Mouse (Mus musculus): ENCODE data around the gene Slc6a6. TPM values are rescaled to one million over a fixed set of nuclear protein-coding genes. Genes with fewer than 3 reads are reported as not detected.

Slc6a6 gene
- total and polyA plus RNA-seq, 3 experiments: 28.4 to 56.0 (median 31.3) TPM

DNA sequence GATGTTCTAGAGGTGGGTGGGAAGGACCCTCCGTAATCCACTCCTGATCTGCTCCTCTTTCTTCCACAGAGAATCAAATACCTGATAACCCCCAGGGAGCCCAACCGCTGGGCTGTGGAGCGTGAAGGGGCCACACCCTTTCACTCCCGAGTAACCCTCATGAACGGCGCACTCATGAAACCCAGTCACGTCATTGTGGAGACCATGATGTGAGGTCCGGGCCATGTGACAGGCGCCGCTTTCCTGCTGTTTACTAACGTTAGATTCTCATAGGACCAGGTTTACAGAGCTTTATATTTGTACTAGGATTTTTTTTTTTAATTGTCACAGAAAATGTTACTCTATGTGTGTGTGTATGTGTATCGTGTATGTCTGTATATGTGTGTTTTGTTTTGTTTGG is 71.0 kb downstream of the Slc6a6 start:
- TF ChIP-seq POLR2AphosphoS2 (IDR thresholded peaks at IDR 0.05; ENCODE audit: low read depth, low read length) (no peak), MAX (IDR thresholded peaks at IDR 0.05; ENCODE audit: low read length) (peak; percentile 83), CHD2 (IDR thresholded peaks at IDR 0.05; ENCODE audit: low read length) (no peak), PAX5 (IDR thresholded peaks at IDR 0.05; ENCODE audit: low read length) (no peak), MEF2A (IDR thresholded peaks at IDR 0.05; ENCODE audit: borderline replicate concordance, low read depth, low read length) (0 out of 2 replicates have a peak, but pooled peaks have one; percentile 29), TBP (conservative IDR thresholded peaks at IDR 0.05; ENCODE audit: low read depth, low read length) (0 out of 2 replicates have a peak, but pooled peaks have one; percentile 13), CTCF (conservative IDR thresholded peaks at IDR 0.05 in 1 of 2, IDR thresholded peaks at IDR 0.05 in 1 of 2; ENCODE audit: low read depth in 2 of 2, low read length in 2 of 2) (no peak), ETS1 (conservative IDR thresholded peaks at IDR 0.05; ENCODE audit: low read depth, low read length) (peak; percentile 56; the same call in 1 of the 2 replicates), BHLHE40 (IDR thresholded peaks at IDR 0.05; ENCODE audit: low read depth, low read length) (peak; percentile 61), IRF4 (IDR thresholded peaks at IDR 0.05; ENCODE audit: low read depth, low read length) (peak; percentile 43; the same call in 1 of the 2 replicates), MYC (IDR thresholded peaks at IDR 0.05; ENCODE audit: low read depth, low read length) (peak; percentile 52; the same call in 1 of the 2 replicates), MXI1 (IDR thresholded peaks at IDR 0.05; ENCODE audit: low read depth, low read length) (peak; percentile 73; the same call in 1 of the 2 replicates), USF1 (IDR thresholded peaks at IDR 0.05; ENCODE audit: low read depth, low read length) (peak; percentile 68), USF2 (conservative IDR thresholded peaks at IDR 0.05; ENCODE audit: low read depth, low read length) (peak; percentile 39), HCFC1 (IDR thresholded peaks at IDR 0.05; ENCODE audit: low read depth, low read length) (peak; percentile 30; the same call in 1 of the 2 replicates)
- Histone ChIP-seq H3K79me2 (replicated peaks; ENCODE audit: control insufficient read depth, extremely low read depth, insufficient read depth, poor library complexity, severe bottlenecking) (no peaks in the 10 kb centered on the region), H3K27me3 (replicated peaks) (no peaks in the 10 kb centered on the region), H3K27ac (ENCODE audit: insufficient read depth, low read depth) (no peak overlapping the region), H3K9ac (ENCODE audit: insufficient read depth, low read depth) (no peak overlapping the region), H3K4me3 (replicated peaks in 1 of 3; ENCODE audit: low read depth in 2 of 3, low read length in 2 of 3, poor library complexity in 1 of 3) (no peak overlapping the region), H3K4me2 (ENCODE audit: insufficient read depth, low read depth, poor library complexity, severe bottlenecking) (no peak overlapping the region), H3K36me3 (replicated peaks in 1 of 2; ENCODE audit: control insufficient read depth in 1 of 2, insufficient read depth in 1 of 2, low read length in 1 of 2) (peaks cover 25 to 80% of the 10 kb centered on the region in 2 experiments), H3K9me3 (replicated peaks; ENCODE audit: low read length) (no peaks in the 10 kb centered on the region), H3K4me1 (ENCODE audit: control insufficient read depth in 1 of 2, insufficient read depth in 2 of 2) (peaks cover 12 to 31% of the 10 kb centered on the region in 2 experiments)
- dilution Hi-C loops (cut with MboI; ENCODE audit: extremely low pct_ligation_motif_present, extremely low pct_unique_long_range_greater_than_20kb, low sequenced_read_pairs): no loop called here
- in situ Hi-C loops (cut with MboI; ENCODE audit: low pct_ligation_motif_present, low pct_unique_long_range_greater_than_20kb, low sequenced_read_pairs): no loop called here
- peak; percentile 77 for DNase-seq (ENCODE audit: extremely low read depth)

DNA sequence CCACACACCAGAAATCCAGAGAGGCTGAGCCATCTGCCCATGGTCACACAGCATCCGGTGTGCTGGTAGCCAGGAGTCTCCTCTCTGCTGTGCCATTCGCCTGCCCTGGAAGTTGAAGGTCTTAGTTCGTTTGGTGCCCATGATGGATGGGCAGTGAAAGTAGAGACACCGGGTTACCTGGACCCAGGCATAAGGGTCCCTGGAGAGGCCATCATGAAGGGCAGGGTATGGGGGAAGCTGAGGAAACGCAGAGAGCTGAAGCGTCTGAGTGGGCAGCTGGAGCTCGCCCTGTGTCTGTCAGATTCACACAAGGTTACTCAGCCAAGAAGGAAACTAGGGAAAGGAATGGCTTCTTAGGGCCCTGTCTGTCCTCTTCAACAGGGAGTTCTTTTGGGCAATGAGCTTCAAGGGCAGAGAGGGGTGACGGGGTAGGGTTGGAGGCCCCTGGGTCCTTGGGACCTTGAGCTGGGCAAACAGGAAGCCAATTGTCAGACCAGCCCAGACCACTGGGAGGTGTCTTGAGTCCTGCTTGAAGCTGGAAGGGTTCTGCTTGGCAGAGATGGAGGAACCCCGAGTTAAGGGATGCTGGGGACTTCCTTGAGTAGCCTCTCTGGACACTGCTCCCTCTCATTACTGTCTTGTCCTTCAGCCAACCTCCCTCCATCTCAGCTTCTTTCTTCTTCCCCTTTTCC is 78.3 kb downstream of the Slc6a6 start:
- H3K27ac ChIP-seq (ENCODE audit: insufficient read depth, low read depth): no peak overlapping the region
- TF ChIP-seq CTCF (conservative IDR thresholded peaks at IDR 0.05 in 1 of 2, IDR thresholded peaks at IDR 0.05 in 1 of 2; ENCODE audit: low read depth in 2 of 2, low read length in 2 of 2) (peak in 1 of 2 experiments; percentile 38; a peak in 2 of 4 replicates), NELFE (IDR thresholded peaks at IDR 0.05; ENCODE audit: low read depth, low read length) (no peak), MAFK (IDR thresholded peaks at IDR 0.05; ENCODE audit: insufficient replicate concordance, low read length) (no peak), MEF2A (IDR thresholded peaks at IDR 0.05; ENCODE audit: borderline replicate concordance, low read depth, low read length) (no peak), CHD1 (IDR thresholded peaks at IDR 0.05; ENCODE audit: low read depth, low read length) (no peak), CHD2 (IDR thresholded peaks at IDR 0.05; ENCODE audit: low read length) (no peak), MXI1 (IDR thresholded peaks at IDR 0.05; ENCODE audit: low read depth, low read length) (no peak), RAD21 (IDR thresholded peaks at IDR 0.05; ENCODE audit: low read depth, low read length) (peak; percentile 14), ZKSCAN1 (IDR thresholded peaks at IDR 0.05; ENCODE audit: borderline replicate concordance, low read depth, low read length) (no peak)
- H3K9me3 ChIP-seq (replicated peaks; ENCODE audit: low read length): no peaks in the 10 kb centered on the region
- H3K27me3 ChIP-seq (replicated peaks): no peaks in the 10 kb centered on the region
- no peak overlapping the region for H3K9ac ChIP-seq (ENCODE audit: insufficient read depth, low read depth)
- no peaks in the 10 kb centered on the region for H3K79me2 ChIP-seq (replicated peaks; ENCODE audit: control insufficient read depth, extremely low read depth, insufficient read depth, poor library complexity, severe bottlenecking)
- H3K4me1 ChIP-seq (ENCODE audit: control insufficient read depth in 1 of 2, insufficient read depth in 2 of 2): peaks cover 13 to 15% of the 10 kb centered on the region in 2 experiments
- in situ Hi-C loops (cut with MboI; ENCODE audit: low pct_ligation_motif_present, low pct_unique_long_range_greater_than_20kb, low sequenced_read_pairs) (no loop called here), dilution Hi-C loops (cut with MboI; ENCODE audit: extremely low pct_ligation_motif_present, extremely low pct_unique_long_range_greater_than_20kb, low sequenced_read_pairs) (no loop called here)
- no peak for DNase-seq (ENCODE audit: extremely low read depth)
- H3K36me3 ChIP-seq (replicated peaks in 1 of 2; ENCODE audit: control insufficient read depth in 1 of 2, insufficient read depth in 1 of 2, low read length in 1 of 2): peaks cover 2 to 29% of the 10 kb centered on the region in 2 experiments
- H3K4me3 ChIP-seq (replicated peaks in 1 of 3; ENCODE audit: low read depth in 2 of 3, low read length in 2 of 3, poor library complexity in 1 of 3): no peak overlapping the region
- no peak overlapping the region for H3K4me2 ChIP-seq (ENCODE audit: insufficient read depth, low read depth, poor library complexity, severe bottlenecking)
